Mouse (Mus musculus) heart, postnatal 0 days (tissue): ENCODE results near the gene Sirt1. TPM values are rescaled to one million over a fixed set of nuclear protein-coding genes. Genes with fewer than 3 reads are reported as not detected.

Experiments
- ATAC-seq: fragments of 200-750 bp; cut with Nextera tagmentation; 2 replicates; pipeline ENCODE4 v1.8.0; 2017; ENCODE audit warnings: low read depth, moderate number of reproducible peaks, moderate library complexity; ENCODE audit not compliant: insufficient read depth
- DNase-seq: peaks from one replicate; pipeline ENCODE4 v3.0.0-alpha.2; 2016; ENCODE audit warnings: low spot score
- H3K27ac ChIP-seq: fragments of 300-500 bp; sonication (generic); 2 replicates; pipeline ENCODE4 v1.5.1; 2014; ENCODE audit warnings: low read depth, mild to moderate bottlenecking
- H3K27me3 ChIP-seq: fragments of 300-500 bp; sonication (generic); 2 replicates; pipeline ENCODE4 v1.6.1; 2014; ENCODE audit warnings: low read length, mixed read lengths; ENCODE audit not compliant: control insufficient read depth, insufficient read depth
- H3K36me3 ChIP-seq: fragments of 300-500 bp; sonication (generic); replicated peaks from 2 replicates; pipeline ENCODE4 v1.6.1; 2014; ENCODE audit warnings: low read length, mixed read lengths; ENCODE audit not compliant: control insufficient read depth, insufficient read depth
- H3K4me1 ChIP-seq: fragments of 300-500 bp; sonication (generic); 2 replicates; pipeline ENCODE4 v1.6.1; 2014; ENCODE audit warnings: antibody characterized with exemption; ENCODE audit not compliant: control insufficient read depth, insufficient read depth
- H3K4me2 ChIP-seq: fragments of 300-500 bp; sonication (generic); 2 replicates; pipeline ENCODE4 v1.6.1; 2014; ENCODE audit warnings: low read depth, mild to moderate bottlenecking, low read length, moderate library complexity
- H3K4me3 ChIP-seq: fragments of 300-500 bp; sonication (generic); 2 replicates; pipeline ENCODE4 v1.5.1; 2014; ENCODE audit warnings: low read depth, low read length
- H3K9ac ChIP-seq: fragments of 300-500 bp; sonication (generic); replicated peaks from 2 replicates; pipeline ENCODE4 v1.6.1; 2014; ENCODE audit warnings: low read depth, low read length, mixed read lengths
- H3K9me3 ChIP-seq: fragments of 300-500 bp; sonication (generic); replicated peaks from 2 replicates; pipeline ENCODE4 v1.6.1; 2016; ENCODE audit warnings: low read length; ENCODE audit not compliant: control insufficient read depth
- CTCF ChIP-seq: IDR thresholded peaks from 2 replicates; pipeline ENCODE4 v1.5.1; 2016; ENCODE audit warnings: antibody characterized with exemption, control low read depth, low read depth
- EP300 ChIP-seq: IDR thresholded peaks from 2 replicates; pipeline ENCODE4 v1.6.1; 2016; ENCODE audit warnings: antibody characterized with exemption, low read depth
- polyA plus RNA-seq: library from polyadenylated mRNA; unstranded; fragments of >200 nt; fragmentation: Nextera tagmentation; extraction: Ambion mirVana; gene quantifications from 2 replicates; pipeline ENCODE4 v1.2.1, GENCODE M21; 2015
- total RNA-seq: library from RNA; depleted of rRNA; stranded (reverse); fragments of >200 nt; gene quantifications from 2 replicates; pipeline ENCODE4 v1.2.3, GENCODE M21; 2014; ENCODE audit warnings: low replicate concordance; rRNA removed

Sirt1 gene
- total and polyA plus RNA-seq, 2 experiments from 2014 or later: 2.1 to 10.7 TPM

- no peak overlapping the region for H3K27ac ChIP-seq
- no peaks in the 10 kb centered on the region for H3K9me3 ChIP-seq
- no peak overlapping the region for H3K4me2 ChIP-seq
- ATAC-seq (no peak), DNase-seq (no peak)
- H3K36me3 ChIP-seq: peaks cover 58% of the 10 kb centered on the region
- no peaks in the 10 kb centered on the region for H3K27me3 ChIP-seq
- TF ChIP-seq EP300 (no peak), CTCF (no peak)
- no peaks in the 10 kb centered on the region for H3K4me1 ChIP-seq
- H3K4me3 ChIP-seq: no peak overlapping the region
- no peak overlapping the region for H3K9ac ChIP-seq
These were observed 109.1 kb downstream of the Sirt1 start for GRCm38 (mm10) chr10:63272401-63272800.

Other genes starting within 250 kb of the Sirt1 start
- gene Mypn, start 177.8 kb downstream of the Sirt1 start, total RNA-seq: 26.5 and 33.5 TPM in 2 replicates
- 12.2 and 12.7 TPM in 2 replicates for gene Mypn, start 177.8 kb downstream of the Sirt1 start, polyA plus RNA-seq
- 45.1 and 46.3 TPM in 2 replicates for gene Herc4, start 137.9 kb downstream of the Sirt1 start, total RNA-seq
- gene Herc4, start 137.9 kb downstream of the Sirt1 start, polyA plus RNA-seq: 24.9 and 25.0 TPM in 2 replicates
- 3.2 and 3.6 TPM in 2 replicates for gene Dnajc12, start 739 bp upstream of the Sirt1 start, total RNA-seq
- gene Dnajc12, start 739 bp upstream of the Sirt1 start, polyA plus RNA-seq: 9.5 and 11.0 TPM in 2 replicates
- not detected in 2 replicates for gene Gm7075, start 40.1 kb upstream of the Sirt1 start, total RNA-seq
- not detected in 2 replicates for gene Gm7075, start 40.1 kb upstream of the Sirt1 start, polyA plus RNA-seq
- gene Ctnna3, start 48.4 kb upstream of the Sirt1 start, total RNA-seq: 58.4 and 62.6 TPM in 2 replicates
- 18.2 and 18.6 TPM in 2 replicates for gene Ctnna3, start 48.4 kb upstream of the Sirt1 start, polyA plus RNA-seq